Comparison of ENCODE assay signal across 8 mouse cellular contexts in genomic region chr10:108155042-108155686, GRCm38 (mm10). TPM values are rescaled to one million over a fixed set of nuclear protein-coding genes. Genes with fewer than 3 reads are reported as not detected.
DNase-seq lines count a peak whose midpoint lies in the region; ATAC-seq and TF ChIP-seq lines count a peak whose summit lies in the region.

No protein-coding gene starts in this region.

- H3K4me1 ChIP-seq in embryonic facial prominence, embryonic 14.5 days (ENCODE audit: control insufficient read depth, insufficient read depth, low read length): no peaks in the 10 kb centered on the region
- no peaks in the 10 kb centered on the region for H3K4me1 ChIP-seq in embryonic facial prominence, embryonic 10.5 days
- H3K4me1 ChIP-seq in intestine, embryonic 14.5 days (replicated peaks; ENCODE audit: control insufficient read depth, insufficient read depth, low read length): 0 out of 2 replicates have a peak, but pooled peaks cover 3% of the 10 kb centered on the region
- H3K4me1 ChIP-seq in intestine, postnatal 0 days (replicated peaks; ENCODE audit: control insufficient read depth, insufficient read depth, low read length): 0 out of 2 replicates have a peak, but pooled peaks cover 6% of the 10 kb centered on the region
- 0 out of 2 replicates have a peak, but pooled peaks cover 3% of the 10 kb centered on the region for H3K4me1 ChIP-seq in liver, postnatal 0 days (ENCODE audit: insufficient read depth)

- H3K4me3 ChIP-seq in embryonic facial prominence, embryonic 14.5 days (ENCODE audit: low read depth, low read length): no peak overlapping the region
- H3K4me3 ChIP-seq in embryonic facial prominence, embryonic 10.5 days: no peak overlapping the region
- H3K4me3 ChIP-seq in intestine, embryonic 14.5 days (ENCODE audit: low read depth, low read length): no peak overlapping the region
- no peak overlapping the region for H3K4me3 ChIP-seq in intestine, postnatal 0 days (ENCODE audit: low read depth, low read length)
- H3K4me3 ChIP-seq in liver, postnatal 0 days (ENCODE audit: low read depth, low read length): no peak overlapping the region

- DNase-seq in embryonic facial prominence, embryonic 14.5 days (ENCODE audit: low spot score): peak; percentile 29
- DNase-seq in embryonic facial prominence, embryonic 10.5 days (ENCODE audit: low spot score): no peak
- DNase-seq in intestine, embryonic 14.5 days (ENCODE audit: low spot score): no peak
- DNase-seq in adrenal gland, postnatal 10 days: peak; percentile 63
- DNase-seq in lung, postnatal 10 days: peak; percentile 66
- no peak for DNase-seq in liver, postnatal 0 days
- DNase-seq in layer of hippocampus, adult 9-11 months: no peak

- H3K9me3 ChIP-seq in embryonic facial prominence, embryonic 14.5 days (ENCODE audit: control insufficient read depth, low read length): no peaks in the 10 kb centered on the region
- H3K9me3 ChIP-seq in embryonic facial prominence, embryonic 10.5 days: no peaks in the 10 kb centered on the region
- no peaks in the 10 kb centered on the region for H3K9me3 ChIP-seq in intestine, embryonic 14.5 days (ENCODE audit: control insufficient read depth, low read length)
- H3K9me3 ChIP-seq in intestine, postnatal 0 days (ENCODE audit: control insufficient read depth): no peaks in the 10 kb centered on the region
- H3K9me3 ChIP-seq in liver, postnatal 0 days (ENCODE audit: low read length): no peaks in the 10 kb centered on the region

- TF ChIP-seq EP300 in liver, postnatal 0 days (IDR thresholded peaks at IDR 0.05; ENCODE audit: low read depth): no peak

- H3K9ac ChIP-seq in embryonic facial prominence, embryonic 14.5 days (ENCODE audit: low read depth, low read length): no peak overlapping the region
- no peak overlapping the region for H3K9ac ChIP-seq in intestine, embryonic 14.5 days (ENCODE audit: low read length)
- no peak overlapping the region for H3K9ac ChIP-seq in intestine, postnatal 0 days (ENCODE audit: low read depth, low read length)
- H3K9ac ChIP-seq in liver, postnatal 0 days (replicated peaks): no peak overlapping the region

- H3K27me3 ChIP-seq in embryonic facial prominence, embryonic 14.5 days (replicated peaks; ENCODE audit: control insufficient read depth, insufficient read depth, low read length): no peaks in the 10 kb centered on the region
- H3K27me3 ChIP-seq in embryonic facial prominence, embryonic 10.5 days (replicated peaks; ENCODE audit: low read depth, poor library complexity, severe bottlenecking): no peaks in the 10 kb centered on the region
- H3K27me3 ChIP-seq in intestine, embryonic 14.5 days (replicated peaks; ENCODE audit: control insufficient read depth, insufficient read depth, low read length): no peaks in the 10 kb centered on the region
- no peaks in the 10 kb centered on the region for H3K27me3 ChIP-seq in intestine, postnatal 0 days (replicated peaks; ENCODE audit: control insufficient read depth, insufficient read depth, low read length)
- no peaks in the 10 kb centered on the region for H3K27me3 ChIP-seq in liver, postnatal 0 days (ENCODE audit: insufficient read depth, low read length)

- WGBS in embryonic facial prominence, embryonic 14.5 days: 67% methylated on average over 21 of the region's 21 CpGs
- 80% methylated on average over 21 of the region's 21 CpGs for WGBS in embryonic facial prominence, embryonic 10.5 days
- WGBS in intestine, embryonic 14.5 days: 63% methylated on average over 21 of the region's 21 CpGs
- WGBS in intestine, postnatal 0 days: 54% methylated on average over 21 of the region's 21 CpGs
- 66% methylated on average over 21 of the region's 21 CpGs for WGBS in liver, postnatal 0 days (ENCODE audit: insufficient replicate concordance)

- no peak for TF ChIP-seq CTCF in intestine, postnatal 0 days (IDR thresholded peaks at IDR 0.05; ENCODE audit: low read depth)
- no peak for TF ChIP-seq CTCF in liver, postnatal 0 days (IDR thresholded peaks at IDR 0.05; ENCODE audit: low read depth)

- no peak overlapping the region for H3K27ac ChIP-seq in embryonic facial prominence, embryonic 14.5 days (replicated peaks; ENCODE audit: low read depth, low read length)
- no peak overlapping the region for H3K27ac ChIP-seq in embryonic facial prominence, embryonic 10.5 days (replicated peaks)
- peak overlapping the region; percentile 5; the same call in 1 of the 2 replicates for H3K27ac ChIP-seq in intestine, embryonic 14.5 days (ENCODE audit: low read depth)
- no peak overlapping the region; the same call in 1 of the 2 replicates for H3K27ac ChIP-seq in intestine, postnatal 0 days (ENCODE audit: low read depth, low read length)
- no peak overlapping the region for H3K27ac ChIP-seq in liver, postnatal 0 days (ENCODE audit: low read depth)

- no peaks in the 10 kb centered on the region for H3K36me3 ChIP-seq in embryonic facial prominence, embryonic 14.5 days (ENCODE audit: control insufficient read depth, insufficient read depth, low read length)
- H3K36me3 ChIP-seq in embryonic facial prominence, embryonic 10.5 days (replicated peaks): no peaks in the 10 kb centered on the region
- no peaks in the 10 kb centered on the region for H3K36me3 ChIP-seq in intestine, embryonic 14.5 days (ENCODE audit: control insufficient read depth, insufficient read depth, low read length)
- no peaks in the 10 kb centered on the region for H3K36me3 ChIP-seq in intestine, postnatal 0 days (ENCODE audit: control insufficient read depth, insufficient read depth)
- no peaks in the 10 kb centered on the region for H3K36me3 ChIP-seq in liver, postnatal 0 days (replicated peaks; ENCODE audit: insufficient read depth, low read length)

- ATAC-seq in embryonic facial prominence, embryonic 14.5 days (ENCODE audit: low read depth): peak; percentile 12; the same call in 1 of the 2 replicates
- peak; percentile 15; the same call in 1 of the 2 replicates for ATAC-seq in intestine, embryonic 14.5 days (replicated peaks; ENCODE audit: low FRiP score, low TSS enrichment, low read depth)
- ATAC-seq in intestine, postnatal 0 days: no peak
- no peak for ATAC-seq in liver, postnatal 0 days

- no peak overlapping the region for H3K4me2 ChIP-seq in embryonic facial prominence, embryonic 14.5 days (ENCODE audit: low read depth, low read length)
- H3K4me2 ChIP-seq in intestine, embryonic 14.5 days (ENCODE audit: low read length): no peak overlapping the region
- H3K4me2 ChIP-seq in intestine, postnatal 0 days (replicated peaks; ENCODE audit: low read depth): no peak overlapping the region
- no peak overlapping the region; the same call in 1 of the 2 replicates for H3K4me2 ChIP-seq in liver, postnatal 0 days (ENCODE audit: low read depth, low read length)

RNA-seq across cellular contexts. Expression of gene Ppp1r12a, which starts 6.8 kb away (rescaled TPM):
- 71.9 and 74.5 TPM in 2 replicates for polyA plus RNA-seq in embryonic facial prominence, embryonic 14.5 days (2014; fragmentation: Nextera tagmentation; extraction: Ambion mirVana)
- 78.1 and 84.3 TPM in 2 replicates for polyA plus RNA-seq in embryonic facial prominence, embryonic 10.5 days (2016; fragmentation: Nextera tagmentation; extraction: Ambion mirVana)
- 117 and 123 TPM in 2 replicates for polyA plus RNA-seq in intestine, embryonic 14.5 days (2014; fragmentation: Nextera tagmentation; extraction: Ambion mirVana)
- polyA plus RNA-seq in intestine, postnatal 0 days (2015; fragmentation: Nextera tagmentation; extraction: Ambion mirVana): 84.1 and 102 TPM in 2 replicates
- total RNA-seq in adrenal gland, postnatal 10 days (2021): 10 to 100 TPM; 83.4 to 92.2 TPM
- 23.0 and 25.3 TPM in 2 replicates for polyA plus RNA-seq in liver, postnatal 0 days (2015; fragmentation: Nextera tagmentation; extraction: Ambion mirVana)

Comparison
In these comparisons a context has a peak if more than half of its experiments do, and no peak if none do; other contexts are left out.
1. ATAC-seq: peak in embryonic facial prominence, embryonic 14.5 days (single experiment) and intestine, embryonic 14.5 days (single experiment); none in intestine, postnatal 0 days (single experiment) and liver, postnatal 0 days (single experiment).
2. DNase-seq: peak in embryonic facial prominence, embryonic 14.5 days (single experiment), adrenal gland, postnatal 10 days (single experiment) and lung, postnatal 10 days (single experiment); none in embryonic facial prominence, embryonic 10.5 days (single experiment), intestine, embryonic 14.5 days (single experiment), liver, postnatal 0 days (single experiment) and layer of hippocampus, adult 9-11 months (single experiment).